Mouse (Mus musculus) liver, embryonic 11.5 days (tissue): ENCODE data around the gene Tiam1. TPM values are rescaled to one million over a fixed set of nuclear protein-coding genes. Genes with fewer than 3 reads are reported as not detected.

Source experiments
- ATAC-seq: fragments of 200-750 bp; cut with Nextera tagmentation; replicated peaks from 2 replicates; pipeline ENCODE4 v1.8.0; 2017; ENCODE audit warnings: moderate number of reproducible peaks, mild to moderate bottlenecking, moderate TSS enrichment, moderate library complexity; ENCODE audit not compliant: low FRiP score
- DNase-seq: peaks from one replicate; pipeline ENCODE4 v3.0.0-alpha.2; 2017; ENCODE audit warnings: low spot score
- H3K27ac ChIP-seq: fragments of 300-500 bp; sonication (generic); 2 replicates; pipeline ENCODE4 v1.5.1; 2014; ENCODE audit warnings: mild to moderate bottlenecking, low read depth, low read length, control low read depth
- H3K27me3 ChIP-seq: fragments of 300-500 bp; sonication (generic); replicated peaks from 2 replicates; pipeline ENCODE4 v1.6.1; 2014; ENCODE audit warnings: low read length, mixed read lengths; ENCODE audit not compliant: control insufficient read depth, insufficient read depth
- H3K36me3 ChIP-seq: fragments of 300-500 bp; sonication (generic); 2 replicates; pipeline ENCODE4 v1.6.1; 2014; ENCODE audit warnings: mild to moderate bottlenecking, low read length, moderate library complexity, mixed read lengths; ENCODE audit not compliant: control insufficient read depth, insufficient read depth
- H3K4me1 ChIP-seq: fragments of 300-500 bp; sonication (generic); replicated peaks from 2 replicates; pipeline ENCODE4 v1.6.1; 2014; ENCODE audit warnings: low read length, mixed read lengths; ENCODE audit not compliant: control insufficient read depth, insufficient read depth
- H3K4me2 ChIP-seq: fragments of 300-500 bp; sonication (generic); 2 replicates; pipeline ENCODE4 v1.6.1; 2014; ENCODE audit warnings: mild to moderate bottlenecking, control low read depth, moderate library complexity
- H3K4me3 ChIP-seq: fragments of 300-500 bp; sonication (generic); 2 replicates; pipeline ENCODE4 v1.5.1; 2014; ENCODE audit warnings: low read depth, low read length, control low read depth
- H3K9ac ChIP-seq: fragments of 300-500 bp; sonication (generic); 2 replicates; pipeline ENCODE4 v1.6.1; 2014; ENCODE audit warnings: low read depth, low read length, control low read depth
- H3K9me3 ChIP-seq: fragments of 300-500 bp; sonication (generic); 2 replicates; pipeline ENCODE4 v1.6.1; 2016; ENCODE audit warnings: low read length, inconsistent platforms, mixed read lengths; ENCODE audit not compliant: control insufficient read depth
- WGBS: fragments of 180-500 bp; shearing (Covaris S2); extraction: QIAGEN DNeasy Blood & Tissue Kit; methylation state at CpG from one replicate; pipeline ENCODE4 v1.1.7; 2014; 5-methylcytosine and 5-hydroxymethylcytosine counted together
- polyA plus RNA-seq: library from polyadenylated mRNA; unstranded; fragments of >200 nt; fragmentation: Nextera tagmentation; extraction: Ambion mirVana; gene quantifications from 2 replicates; pipeline ENCODE4 v1.2.1, GENCODE M21; 2014

Tiam1 gene
- polyA plus RNA-seq, 1 experiment from 2014 or later: 17.2 TPM

- DNase-seq (no peak), ATAC-seq (no peak)
- no peak overlapping the region for H3K4me2 ChIP-seq
- H3K27ac ChIP-seq: no peak overlapping the region
- no peaks in the 10 kb centered on the region for H3K36me3 ChIP-seq
- WGBS: 95% methylated on average over 3 of the region's 3 CpGs
- no peak overlapping the region for H3K4me3 ChIP-seq
- H3K27me3 ChIP-seq: no peaks in the 10 kb centered on the region
- peaks cover 4% of the 10 kb centered on the region; the same call in 1 of the 2 replicates for H3K4me1 ChIP-seq
- no peaks in the 10 kb centered on the region for H3K9me3 ChIP-seq
- no peak overlapping the region for H3K9ac ChIP-seq
Measured at GRCm38 (mm10) chr16:90027886-90028285, 115.7 kb downstream of the Tiam1 start.

- ATAC-seq (no peak), DNase-seq (no peak)
- no peak overlapping the region for H3K4me2 ChIP-seq
- H3K36me3 ChIP-seq: no peaks in the 10 kb centered on the region
- no peaks in the 10 kb centered on the region for H3K9me3 ChIP-seq
- no peak overlapping the region for H3K9ac ChIP-seq
- no peak overlapping the region for H3K27ac ChIP-seq
- H3K4me1 ChIP-seq: no peaks in the 10 kb centered on the region
- no peaks in the 10 kb centered on the region for H3K27me3 ChIP-seq
- 87% methylated on average over 6 of the region's 6 CpGs for WGBS
- H3K4me3 ChIP-seq: no peak overlapping the region
Measured at GRCm38 (mm10) chr16:90025526-90026172, 117.9 kb downstream of the Tiam1 start.

GRCm38 (mm10) chr16:90023665-90024010, 119.9 kb downstream of the Tiam1 start:
- Histone ChIP-seq H3K9ac (no peak overlapping the region), H3K36me3 (no peaks in the 10 kb centered on the region), H3K4me3 (no peak overlapping the region), H3K27ac (no peak overlapping the region), H3K27me3 (no peaks in the 10 kb centered on the region), H3K4me2 (no peak overlapping the region), H3K4me1 (no peaks in the 10 kb centered on the region), H3K9me3 (no peaks in the 10 kb centered on the region)
- 86% methylated on average over 8 of the region's 8 CpGs for WGBS
- ATAC-seq (no peak), DNase-seq (no peak)

DNA sequence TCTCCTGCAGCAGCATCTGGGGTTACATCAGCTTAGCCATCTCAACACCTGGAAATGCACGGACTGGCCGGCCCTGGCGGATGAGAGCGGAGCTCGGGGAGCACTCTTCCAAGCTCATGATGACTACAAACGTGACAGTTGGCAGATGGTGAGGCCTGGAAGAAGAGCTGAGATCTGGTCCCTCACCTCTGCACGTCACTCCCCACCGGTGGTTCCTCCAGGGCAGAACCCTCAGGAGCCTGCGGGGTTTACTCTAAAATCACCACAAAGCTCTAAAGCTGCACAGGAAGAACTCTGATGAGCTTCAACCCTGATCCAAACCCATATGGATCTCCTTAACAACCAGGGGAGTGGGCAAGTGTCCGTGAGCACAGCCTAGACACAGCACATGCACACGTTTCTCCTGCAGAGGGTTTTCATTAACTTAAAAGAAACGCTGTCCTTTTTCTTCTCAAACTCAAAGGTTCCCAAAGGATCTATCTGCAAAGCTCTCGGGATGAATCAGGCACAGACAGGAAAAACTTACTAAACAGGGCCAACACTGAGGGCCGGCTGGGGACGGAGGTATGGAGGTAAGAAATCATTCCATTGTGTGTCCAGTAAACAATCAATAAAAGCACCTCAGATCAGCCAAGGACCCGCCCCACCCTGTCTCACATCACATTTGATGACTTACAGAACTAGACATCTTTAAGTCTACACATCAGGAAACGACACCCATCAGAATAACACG, 120.5 kb downstream of the Tiam1 start:
- Histone ChIP-seq H3K9ac (no peak overlapping the region), H3K27ac (no peak overlapping the region), H3K9me3 (no peaks in the 10 kb centered on the region), H3K27me3 (no peaks in the 10 kb centered on the region), H3K4me3 (no peak overlapping the region), H3K4me2 (no peak overlapping the region), H3K36me3 (no peaks in the 10 kb centered on the region), H3K4me1 (no peaks in the 10 kb centered on the region)
- ATAC-seq (no peak), DNase-seq (no peak)
- 82% methylated on average over 18 of the region's 18 CpGs for WGBS

DNA sequence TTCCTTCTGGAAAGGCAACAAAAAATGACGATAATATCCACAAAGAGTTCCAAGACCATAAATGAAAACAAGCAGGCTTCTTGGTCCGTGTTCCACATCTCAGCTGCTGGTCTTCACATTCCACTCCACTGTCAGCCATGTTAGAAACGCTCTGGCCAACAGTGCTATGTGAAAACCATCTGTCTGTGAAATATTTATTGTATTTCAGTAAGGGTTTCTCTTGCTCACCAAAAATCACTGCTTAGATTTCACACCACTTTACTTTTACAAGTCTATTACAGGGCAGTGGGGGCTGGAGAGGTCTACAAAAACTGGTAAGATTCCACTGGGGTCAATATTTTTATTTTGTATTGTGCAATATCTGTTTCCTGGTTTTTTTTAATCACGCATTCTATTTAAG, 127.5 kb downstream of the Tiam1 start:
- whole genome bisulfite sequencing: 67% methylated on average over 4 of the region's 4 CpGs

GRCm38 (mm10) chr16:90014596-90014995, 129.0 kb downstream of the Tiam1 start:
- Histone ChIP-seq H3K27ac (no peak overlapping the region), H3K9ac (no peak overlapping the region), H3K27me3 (no peaks in the 10 kb centered on the region), H3K36me3 (no peaks in the 10 kb centered on the region), H3K4me3 (no peak overlapping the region), H3K9me3 (no peaks in the 10 kb centered on the region), H3K4me2 (no peak overlapping the region), H3K4me1 (no peaks in the 10 kb centered on the region)
- DNase-seq (no peak), ATAC-seq (no peak)
- 79% methylated on average over 9 of the region's 9 CpGs for WGBS

More for the DNA sequence above, 127.5 kb downstream of the Tiam1 start:
- DNase-seq (no peak), ATAC-seq (no peak)
- no peak overlapping the region for H3K9ac ChIP-seq
- no peaks in the 10 kb centered on the region for H3K27me3 ChIP-seq
- no peak overlapping the region for H3K27ac ChIP-seq
- no peaks in the 10 kb centered on the region for H3K9me3 ChIP-seq
- no peaks in the 10 kb centered on the region for H3K4me1 ChIP-seq
- H3K4me3 ChIP-seq: no peak overlapping the region
- H3K36me3 ChIP-seq: no peaks in the 10 kb centered on the region
- no peak overlapping the region for H3K4me2 ChIP-seq

DNA sequence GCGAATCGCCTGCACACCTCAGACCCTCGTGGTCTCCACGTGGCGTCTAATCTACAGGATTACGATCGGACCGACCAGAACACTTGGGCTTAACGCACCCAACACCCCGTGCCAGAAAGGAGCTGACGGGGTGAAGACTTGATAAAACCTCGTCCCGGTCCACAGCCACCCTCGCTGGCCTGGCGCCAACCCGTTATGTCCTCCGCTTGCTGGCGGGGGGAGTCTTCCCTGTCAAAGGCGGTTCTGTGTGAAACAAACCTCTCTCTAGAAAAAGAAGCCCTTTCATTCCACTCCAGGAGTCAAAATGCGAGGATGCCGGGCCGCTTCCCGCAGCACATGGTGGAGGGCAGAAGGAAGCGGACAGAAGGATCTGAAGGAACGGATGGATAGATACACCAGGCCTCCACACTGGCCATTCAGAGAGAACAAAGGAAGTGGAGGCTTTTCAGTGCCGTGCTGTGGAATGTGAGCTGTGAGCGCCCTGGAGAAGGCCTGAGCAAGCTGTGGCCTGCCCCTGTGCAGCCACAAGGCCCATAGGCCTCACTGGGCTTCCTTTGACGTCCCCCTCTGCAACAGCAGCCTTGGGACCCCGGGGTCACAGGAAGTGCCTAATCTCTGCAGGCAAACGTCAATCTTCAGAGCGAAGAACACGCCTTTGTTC, 131.9 kb downstream of the Tiam1 start:
- H3K9me3 ChIP-seq: no peaks in the 10 kb centered on the region
- 83% methylated on average over 32 of the region's 32 CpGs for whole genome bisulfite sequencing
- no peak for DNase-seq
- ATAC-seq: no peak; the same call in 1 of the 2 replicates
- no peak overlapping the region for H3K4me3 ChIP-seq
- H3K36me3 ChIP-seq: no peaks in the 10 kb centered on the region
- H3K27ac ChIP-seq: no peak overlapping the region
- H3K4me2 ChIP-seq: no peak overlapping the region
- H3K27me3 ChIP-seq: no peaks in the 10 kb centered on the region
- no peaks in the 10 kb centered on the region for H3K4me1 ChIP-seq
- H3K9ac ChIP-seq: no peak overlapping the region

DNA sequence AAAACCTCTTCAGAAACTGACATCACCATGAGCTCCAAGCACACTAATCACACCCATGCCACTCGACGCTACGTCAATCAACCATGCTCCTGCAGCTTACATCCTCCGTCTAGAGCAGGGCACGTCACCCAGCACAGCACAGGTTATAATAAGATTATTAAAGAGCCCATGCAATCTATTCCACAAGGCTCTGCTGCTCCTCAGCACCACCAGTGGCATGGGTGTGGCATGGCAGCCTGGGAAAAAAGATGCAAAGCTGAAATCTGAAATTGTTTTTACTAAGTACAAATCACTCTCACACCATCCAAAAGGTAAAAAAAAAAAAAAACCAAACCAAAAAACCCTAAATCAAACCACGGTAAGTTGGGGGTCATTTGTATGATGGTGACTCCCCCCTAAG, 135.1 kb downstream of the Tiam1 start:
- H3K36me3 ChIP-seq: no peaks in the 10 kb centered on the region
- no peaks in the 10 kb centered on the region for H3K27me3 ChIP-seq
- ATAC-seq (no peak), DNase-seq (no peak)
- WGBS: 86% methylated on average over 6 of the region's 6 CpGs
- no peak overlapping the region for H3K4me2 ChIP-seq
- H3K4me3 ChIP-seq: no peak overlapping the region
- H3K9ac ChIP-seq: no peak overlapping the region
- no peak overlapping the region for H3K27ac ChIP-seq
- no peaks in the 10 kb centered on the region for H3K4me1 ChIP-seq
- H3K9me3 ChIP-seq: no peaks in the 10 kb centered on the region
